Mouse (Mus musculus) CD4-positive, CD25-positive, alpha-beta regulatory T cell, adult 9 weeks (primary cell): Measurements from ENCODE around the gene Wnt7a. TPM values are rescaled to one million over a fixed set of nuclear protein-coding genes. Genes with fewer than 3 reads are reported as not detected.

Experiments
- polyA plus RNA-seq: library from polyadenylated mRNA; unstranded; fragments of 100-300 nt; shearing (Covaris generic); gene quantifications from one replicate; pipeline ENCODE4 v1.2.1, GENCODE M21; 2017

The Wnt7a gene
- not detected for polyA plus RNA-seq

DNA sequence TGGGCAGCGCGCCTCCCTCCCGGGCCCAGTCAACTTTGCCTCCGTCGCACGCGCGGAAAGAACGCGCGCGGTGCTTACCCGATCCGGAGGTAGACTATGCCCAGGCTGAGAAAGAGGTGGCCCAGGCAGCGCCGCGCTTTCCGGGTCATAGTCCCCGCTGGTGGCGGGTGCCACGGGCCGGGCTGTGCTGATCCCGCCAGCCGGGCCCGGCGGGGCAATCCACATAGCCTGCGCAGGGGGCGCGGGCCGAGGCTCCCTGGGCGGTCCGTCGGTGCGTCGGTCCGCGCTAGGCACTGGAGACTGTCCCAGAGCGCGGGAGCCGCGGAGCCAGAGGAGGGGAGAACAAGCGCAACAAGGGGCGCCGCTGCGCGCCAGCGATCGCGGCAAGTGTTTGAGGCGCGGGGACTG is at the start of gene Wnt7a:
Gene Wnt7a, minus strand, starts transcription at position 403 of the 408 bp plus-strand sequence.

Other genes starting within 250 kb of the Wnt7a start
- 0.68 TPM for gene Fbln2, start 198.9 kb downstream of the Wnt7a start, polyA plus RNA-seq
- gene Chchd4, start 62.2 kb upstream of the Wnt7a start, polyA plus RNA-seq = 18.5 TPM
- gene Tmem43, start 62.3 kb upstream of the Wnt7a start, polyA plus RNA-seq = 84.8 TPM
- gene Xpc, start 104.5 kb upstream of the Wnt7a start, polyA plus RNA-seq = 37.9 TPM
- gene Lsm3, start 104.6 kb upstream of the Wnt7a start, polyA plus RNA-seq = 151 TPM